Mouse (Mus musculus): ENCODE data around the gene Dtx2.

Dtx2 gene

DNA sequence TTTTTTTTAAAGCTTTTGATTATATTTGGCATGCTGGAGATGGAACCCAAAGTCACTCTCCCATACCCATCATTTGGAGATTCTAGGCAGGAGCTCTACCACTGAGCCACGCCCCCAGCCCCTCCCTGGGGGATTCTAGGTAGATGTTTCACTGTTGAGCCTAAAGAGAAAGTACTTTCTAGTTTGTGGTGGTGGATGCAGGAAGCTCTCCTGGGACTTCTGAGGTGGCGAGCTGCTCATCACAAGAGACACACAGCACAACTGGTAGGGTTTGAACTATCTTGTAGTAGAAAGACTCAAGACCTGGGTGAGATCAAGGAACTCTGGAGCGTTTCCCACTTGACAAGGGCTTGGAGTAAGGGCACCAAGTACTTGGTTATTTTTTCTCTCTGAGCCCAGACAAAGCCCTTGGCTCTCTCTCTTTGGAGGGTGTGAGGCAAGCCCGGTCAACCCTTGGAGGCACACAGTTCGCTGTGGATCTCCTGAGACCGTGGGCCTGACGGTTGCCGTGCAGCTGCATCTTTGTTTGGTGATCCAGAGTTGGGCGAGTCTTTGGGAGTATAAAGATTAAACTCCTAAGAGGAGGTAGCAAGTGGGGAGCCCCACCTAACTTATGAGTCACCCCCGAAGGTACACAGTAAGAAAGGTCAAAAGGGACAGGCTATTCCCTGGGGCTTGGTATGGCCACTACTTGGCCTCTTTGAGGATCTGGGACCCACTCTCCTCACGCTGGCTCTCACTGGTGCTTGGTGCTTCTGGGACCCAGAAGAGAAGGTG, 59.9 kb downstream of the Dtx2 start, which contains the start of gene Upk3bl:
Gene Upk3bl (plus strand): TSS at position 192 of the 777 bp plus-strand sequence.
- CTCF ChIA-PET = no interaction called here

DNA sequence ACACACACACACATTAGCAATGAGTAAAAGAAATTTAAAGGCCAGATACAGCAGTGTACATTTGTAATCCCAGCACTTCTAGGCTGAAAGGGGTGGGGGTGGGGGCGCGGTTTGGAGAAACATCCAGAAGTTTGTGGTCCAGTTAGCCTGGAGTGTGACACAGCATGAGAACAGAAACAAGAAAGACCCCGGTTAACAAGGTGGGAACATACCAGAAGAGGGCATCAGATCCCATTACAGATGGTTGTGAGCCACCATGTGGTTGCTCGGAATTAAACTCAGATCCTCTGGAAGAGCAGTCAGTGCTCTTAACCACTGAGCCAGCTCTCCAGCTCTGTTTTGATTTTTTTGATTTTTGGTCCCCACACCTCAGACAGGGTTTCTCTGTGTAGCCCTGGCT, 61.5 kb downstream of the Dtx2 start:
- CTCF ChIA-PET = no interaction called here

DNA sequence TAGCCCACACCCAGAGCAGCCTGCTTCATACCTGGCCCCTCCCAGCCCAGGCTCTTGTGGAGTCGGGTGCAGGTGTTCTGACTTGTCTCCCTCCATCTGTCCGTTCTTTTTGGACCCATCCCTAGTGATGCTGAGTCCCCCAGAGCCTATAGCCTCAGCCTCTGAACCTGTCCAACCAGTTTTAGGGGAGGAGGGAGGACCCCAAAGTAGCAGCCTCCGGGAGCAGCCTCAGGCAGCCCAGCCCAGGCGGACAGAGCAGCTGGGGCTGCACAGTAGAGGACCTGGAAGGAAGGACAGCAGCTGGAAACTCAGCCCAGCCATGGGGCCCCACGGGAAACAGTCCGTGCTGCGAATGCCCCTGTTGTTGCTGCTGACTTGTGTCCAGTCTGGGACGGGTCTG, 62.5 kb downstream of the Dtx2 start:
- CTCF ChIA-PET = no interaction called here

DNA sequence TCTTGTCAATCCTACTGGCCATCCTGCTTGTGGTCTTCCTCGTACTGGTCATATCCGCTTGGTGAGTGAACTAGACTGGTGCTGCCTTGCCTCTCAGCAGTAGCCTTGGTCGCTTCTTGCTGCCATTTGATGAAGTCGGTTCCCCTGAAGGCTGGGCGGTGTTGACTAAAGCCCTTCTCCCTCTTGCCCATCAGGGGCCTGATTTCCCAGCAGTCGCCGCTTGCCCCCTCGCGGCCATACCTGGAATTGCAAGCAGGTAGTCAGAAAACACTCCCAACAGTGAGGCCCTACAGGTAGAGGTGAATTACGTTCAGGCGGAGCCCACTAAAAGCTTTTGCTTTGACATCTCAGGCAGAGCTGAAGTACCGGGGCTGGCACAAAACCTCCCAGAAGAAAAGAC, 67.0 kb downstream of the Dtx2 start:
- CTCF ChIA-PET = interaction anchor here (0.7 to 1.3 kb wide), 4 partner anchors 79 to 547 kb away, joined by 3 to 9 read pairs (median 4); no protein-coding TSS in a partner anchor

DNA sequence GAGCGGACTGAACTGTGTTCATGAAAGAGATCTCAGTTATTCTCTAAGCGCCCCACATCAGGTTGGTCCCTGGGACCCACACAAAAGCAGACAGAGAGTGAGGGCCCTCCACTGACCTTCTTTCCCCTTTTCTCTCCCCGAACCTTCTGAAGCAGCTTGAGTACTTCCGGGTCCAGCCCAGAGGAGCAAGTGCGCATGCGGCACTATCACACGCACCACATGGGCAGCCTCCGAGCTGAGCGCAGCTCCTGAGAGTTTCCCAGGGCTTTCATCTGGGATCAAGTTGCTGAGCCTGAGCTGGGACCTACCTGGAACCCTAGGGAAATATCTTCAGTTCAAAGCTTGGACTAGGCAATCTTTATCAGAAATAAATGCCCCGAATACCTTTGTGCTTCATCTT, 69.3 kb downstream of the Dtx2 start:
- CTCF ChIA-PET = interaction anchor here (0.7 kb wide), 2 partner anchors 16 to 94 kb away, joined by 5 read pairs; no protein-coding TSS in a partner anchor

DNA sequence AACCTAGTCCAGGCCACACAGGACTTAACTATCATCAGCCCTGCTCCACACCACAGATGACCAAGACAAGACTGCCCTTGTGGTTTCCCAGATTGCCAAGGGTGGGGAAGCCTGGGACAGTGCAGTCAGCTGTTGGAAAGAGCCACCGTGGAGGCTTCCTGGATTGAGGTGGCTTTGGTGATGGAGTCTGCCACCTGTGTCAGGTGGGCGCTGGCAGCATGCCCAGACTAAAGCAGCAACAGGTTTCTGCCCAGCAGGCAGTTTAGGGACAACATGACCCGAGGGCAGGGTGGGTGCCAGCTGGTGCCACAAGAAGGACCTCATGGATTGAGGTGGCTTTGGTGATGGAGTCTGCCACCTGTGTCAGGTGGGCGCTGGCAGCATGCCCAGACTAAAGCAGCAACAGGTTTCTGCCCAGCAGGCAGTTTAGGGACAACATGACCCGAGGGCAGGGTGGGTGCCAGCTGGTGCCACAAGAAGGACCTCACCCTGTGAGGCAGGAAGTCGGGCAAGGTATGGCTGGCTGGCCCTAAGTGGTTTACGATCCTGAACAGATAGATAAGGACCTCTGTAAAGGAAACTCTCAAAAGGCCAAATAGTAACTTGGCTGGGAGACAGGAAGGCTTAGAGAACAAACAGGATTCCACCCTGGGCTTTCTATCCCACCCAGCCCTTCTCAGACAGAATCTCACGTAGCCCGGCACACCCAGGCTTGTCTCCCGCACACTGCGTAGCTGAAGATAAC, 72.0 kb downstream of the Dtx2 start:
- CTCF ChIA-PET = interaction anchor here (0.9 kb wide), 1 partner anchor 67 kb away, joined by 3 read pairs; no protein-coding TSS in a partner anchor

DNA sequence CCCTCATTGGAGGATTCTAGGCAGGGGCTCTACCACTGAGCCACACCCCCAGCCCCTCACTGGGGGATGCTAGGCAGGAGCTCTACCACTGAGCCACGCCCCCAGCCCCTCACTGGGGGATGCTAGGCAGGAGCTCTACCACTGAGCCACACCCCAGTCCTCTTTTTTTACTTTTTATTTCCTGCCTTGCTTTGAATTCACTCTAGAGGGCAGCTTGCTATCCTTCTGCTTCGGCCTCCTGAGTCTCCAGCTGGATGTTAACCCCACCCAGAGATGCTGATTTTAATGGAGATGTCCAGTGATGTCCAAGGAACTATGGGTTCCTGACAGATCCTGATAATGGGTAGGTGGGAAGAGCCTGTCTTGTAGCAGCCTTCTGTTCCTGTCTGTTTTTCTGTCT, 74.8 kb downstream of the Dtx2 start:
- CTCF ChIA-PET = no interaction called here

DNA sequence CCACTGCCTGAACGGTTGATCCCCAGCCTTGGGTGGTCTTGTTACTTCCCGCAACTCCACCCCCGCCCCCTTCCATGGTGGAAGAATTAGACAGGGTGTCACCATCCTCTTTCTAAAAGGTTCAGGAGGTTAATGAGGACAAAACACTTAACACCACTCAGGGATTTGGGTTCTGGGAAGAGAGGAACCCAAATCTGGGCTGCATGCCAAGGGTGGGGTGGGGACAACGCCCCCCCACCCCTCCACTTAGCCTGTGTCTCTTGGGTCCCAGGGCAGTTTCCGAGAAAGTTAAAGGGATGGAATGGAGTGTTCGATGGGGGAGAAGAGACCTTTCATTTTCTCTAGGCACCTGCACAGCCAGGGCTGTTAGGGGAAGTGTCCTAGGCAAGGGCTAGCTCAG, 78.5 kb downstream of the Dtx2 start:
- CTCF ChIA-PET = no interaction called here

DNA sequence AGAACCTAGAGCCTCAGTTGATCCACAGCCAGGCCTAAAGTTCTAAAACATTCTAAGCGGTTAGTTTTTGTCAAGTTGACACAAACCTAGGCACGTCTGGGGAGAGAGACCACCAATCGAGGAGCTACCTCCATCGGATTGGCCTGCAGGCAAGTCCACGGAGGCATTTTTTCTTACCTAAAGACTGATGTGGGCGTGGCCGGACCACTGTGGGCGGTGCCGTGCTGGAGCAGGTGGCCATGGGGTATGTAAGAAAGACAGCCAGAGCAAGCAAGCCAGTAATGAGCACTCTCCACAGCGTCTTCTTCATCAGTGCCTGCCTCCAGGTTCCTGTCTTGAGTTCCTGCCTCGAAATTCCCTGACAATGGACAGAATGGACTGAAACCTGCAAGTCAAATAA, 78.9 kb downstream of the Dtx2 start:
- CTCF ChIA-PET = no interaction called here

DNA sequence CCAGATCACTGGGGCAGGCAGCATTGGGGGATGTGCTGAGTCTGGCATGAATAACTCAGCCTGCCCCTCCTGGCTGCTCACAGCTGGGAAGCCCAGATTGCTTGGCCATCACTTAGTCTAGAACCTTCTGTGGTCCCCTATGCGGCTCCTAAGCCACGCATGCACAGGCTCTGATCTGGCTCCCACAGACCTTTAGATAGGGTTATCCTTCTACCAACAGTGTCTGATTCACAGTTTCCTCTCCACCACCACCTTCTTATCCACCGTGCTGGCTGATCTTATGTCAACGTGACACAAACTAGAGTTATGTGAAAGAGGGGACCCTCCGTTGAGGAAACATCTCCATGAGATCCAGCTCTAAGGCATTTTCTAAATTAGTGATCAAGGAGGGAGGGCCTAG, 80.5 kb downstream of the Dtx2 start:
- CTCF ChIA-PET = interaction anchor here (0.7 to 0.8 kb wide), 2 partner anchors 104 to 1049 kb away, joined by 3 to 8 read pairs; no protein-coding TSS in a partner anchor

DNA sequence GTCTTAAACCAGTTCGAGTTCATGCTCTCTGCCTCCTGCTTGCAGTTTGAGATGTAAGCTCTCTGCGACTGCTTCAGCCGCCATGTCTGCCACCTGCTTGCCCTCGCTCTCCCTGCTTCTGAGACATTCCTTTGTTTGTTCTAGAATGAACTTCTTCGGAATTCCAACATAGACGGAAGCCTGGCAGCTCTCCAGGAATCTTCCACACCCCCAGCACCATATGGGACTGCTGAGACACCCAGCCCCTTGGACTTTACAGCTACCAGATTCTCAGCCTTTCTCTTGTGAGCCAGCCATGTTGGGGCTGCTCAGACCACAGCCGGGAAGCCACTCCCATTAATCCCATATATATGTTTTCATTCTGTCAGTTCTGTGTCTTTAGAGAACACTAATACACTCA, 81.7 kb downstream of the Dtx2 start:
- CTCF ChIA-PET = no interaction called here

DNA sequence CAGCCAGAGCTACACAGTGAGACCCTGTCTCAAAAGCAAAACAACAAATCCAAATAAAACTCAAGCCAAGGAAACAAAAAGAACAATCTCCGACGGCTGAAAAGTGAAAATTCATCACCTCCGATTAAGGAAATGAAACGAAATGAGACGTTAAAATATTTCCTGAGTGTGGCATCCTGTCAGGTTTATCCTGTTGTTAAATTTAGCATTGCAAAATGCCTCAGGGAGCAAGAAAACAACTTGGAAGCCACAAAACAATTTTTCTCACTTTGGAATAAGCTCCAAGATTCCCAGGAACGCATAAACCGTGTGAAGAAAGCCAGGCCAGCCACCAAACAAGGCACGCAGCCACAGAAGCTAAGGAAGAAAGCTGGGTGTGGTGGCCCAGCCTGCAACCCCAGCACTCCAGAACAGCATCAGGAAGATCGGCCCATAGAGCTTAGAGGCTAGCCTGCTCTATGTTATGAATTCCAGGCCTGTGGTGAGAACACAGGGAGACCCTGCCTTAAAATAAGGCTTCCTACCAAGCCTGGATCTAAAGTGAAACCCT, 82.5 kb downstream of the Dtx2 start:
- CTCF ChIA-PET = interaction anchor here (0.7 kb wide), 1 partner anchor 31 kb away, joined by 4 read pairs; no protein-coding TSS in a partner anchor

DNA sequence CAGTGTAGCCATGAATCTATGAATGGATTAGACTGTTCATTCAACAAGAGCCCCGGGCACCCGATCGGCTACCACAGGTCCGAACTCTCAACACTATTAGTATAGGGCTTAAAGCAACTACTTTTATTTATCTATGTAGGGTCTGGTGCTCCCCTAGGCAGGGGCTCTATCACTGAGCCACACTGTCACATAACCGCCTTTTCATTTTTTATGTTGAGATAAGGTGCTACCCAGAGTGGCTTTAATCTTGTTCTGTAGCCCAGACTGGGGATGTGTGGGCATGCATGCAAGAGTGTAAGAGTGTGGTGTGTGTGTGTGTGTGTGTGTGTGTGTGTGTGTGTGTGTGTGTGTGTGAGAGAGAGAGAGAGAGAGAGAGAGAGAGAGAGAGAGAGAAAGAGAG, 83.5 kb downstream of the Dtx2 start:
- CTCF ChIA-PET = interaction anchor here (0.7 kb wide), 1 partner anchor 32 kb away, joined by 4 read pairs; no protein-coding TSS in a partner anchor

DNA sequence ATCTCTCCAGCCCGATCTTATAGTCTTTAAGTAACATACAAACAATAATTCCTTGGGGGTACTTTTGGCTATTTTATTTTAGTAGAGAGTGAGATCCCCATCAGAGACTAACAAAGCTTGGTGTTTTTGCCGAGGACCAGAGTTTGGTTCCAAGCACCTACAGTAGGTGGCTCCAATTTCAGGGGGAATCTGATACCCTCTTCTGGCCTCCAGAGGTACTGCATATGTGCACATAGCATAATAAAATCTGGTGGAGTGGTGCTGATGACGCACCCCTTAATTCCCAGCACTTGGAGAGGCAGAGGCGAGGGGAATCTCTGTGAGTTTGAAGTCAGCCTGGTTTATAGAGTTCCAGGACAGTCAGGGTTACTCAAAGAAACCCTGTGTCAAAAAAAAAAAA, 87.7 kb downstream of the Dtx2 start:
- CTCF ChIA-PET = interaction anchor here (1.1 kb wide), 1 partner anchor 53 kb away, joined by 3 read pairs; no protein-coding TSS in a partner anchor
